Mouse (Mus musculus): ENCODE measurements around the gene Hist1h3i.
"Not testable (repeated sequence)": the region's sequence is repeated elsewhere in the genome, so short reads cannot be mapped to it uniquely, and the experiment has no call there.

The Hist1h3i gene

DNA sequence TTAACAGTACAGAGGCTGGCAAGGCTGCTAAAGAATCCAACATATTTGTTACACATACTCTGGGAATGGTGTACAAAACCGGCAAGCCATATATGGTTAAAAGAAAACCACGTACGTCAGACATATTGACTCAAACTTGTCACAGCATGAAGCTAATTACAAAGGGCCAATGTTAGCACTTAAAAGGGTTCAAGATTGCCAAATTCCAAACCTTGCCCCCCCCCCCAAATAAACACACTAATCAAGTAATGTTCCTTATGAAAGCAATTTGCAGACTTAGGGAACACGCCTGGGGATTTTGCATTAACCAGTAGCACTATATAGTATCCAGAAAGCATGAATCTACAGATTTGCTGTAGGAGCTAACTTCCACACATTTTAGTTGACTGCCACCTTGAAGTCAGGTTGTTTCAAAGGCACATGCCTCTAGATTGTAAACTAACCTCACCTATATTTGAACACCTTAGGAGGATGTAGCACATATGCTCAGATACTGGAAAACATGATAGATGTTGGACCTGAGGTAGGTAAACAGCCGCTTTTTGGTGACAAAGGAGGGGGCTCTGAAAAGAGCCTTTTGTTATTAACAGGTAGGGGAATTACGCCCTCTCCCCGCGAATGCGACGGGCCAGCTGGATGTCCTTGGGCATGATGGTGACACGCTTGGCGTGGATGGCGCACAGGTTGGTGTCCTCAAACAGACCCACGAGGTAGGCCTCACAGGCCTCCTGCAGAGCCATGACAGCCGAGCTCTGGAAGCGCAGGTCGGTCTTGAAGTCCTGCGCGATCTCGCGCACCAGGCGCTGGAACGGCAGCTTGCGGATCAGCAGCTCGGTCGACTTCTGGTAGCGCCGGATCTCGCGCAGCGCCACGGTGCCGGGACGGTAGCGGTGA is 562 bp downstream of the Hist1h3i start:
- not testable (repeated sequence) for DNase-seq (ENCODE audit: low spot score in 2 of 2)

DNA sequence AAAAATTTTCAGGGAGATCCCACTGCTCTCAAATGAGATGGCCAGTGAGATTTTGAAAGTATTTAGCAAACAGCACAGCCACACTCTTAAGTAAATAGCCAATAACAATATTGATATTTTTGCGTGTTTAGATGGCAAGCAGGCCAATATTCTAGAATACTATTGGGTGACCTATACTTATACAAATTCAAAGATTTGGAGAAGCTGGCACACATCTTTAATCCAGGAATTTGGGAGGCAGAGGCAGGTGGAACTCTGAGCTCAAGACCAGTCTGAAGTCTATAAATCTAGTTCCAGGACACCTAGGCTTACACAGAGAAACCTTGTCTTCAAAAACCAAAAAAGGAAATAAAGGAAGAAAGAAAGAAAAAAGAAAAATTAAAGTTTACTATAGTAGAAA is 1.5 kb downstream of the Hist1h3i start:
- DNase-seq (ENCODE audit: low spot score in 2 of 2), result no peak

DNA sequence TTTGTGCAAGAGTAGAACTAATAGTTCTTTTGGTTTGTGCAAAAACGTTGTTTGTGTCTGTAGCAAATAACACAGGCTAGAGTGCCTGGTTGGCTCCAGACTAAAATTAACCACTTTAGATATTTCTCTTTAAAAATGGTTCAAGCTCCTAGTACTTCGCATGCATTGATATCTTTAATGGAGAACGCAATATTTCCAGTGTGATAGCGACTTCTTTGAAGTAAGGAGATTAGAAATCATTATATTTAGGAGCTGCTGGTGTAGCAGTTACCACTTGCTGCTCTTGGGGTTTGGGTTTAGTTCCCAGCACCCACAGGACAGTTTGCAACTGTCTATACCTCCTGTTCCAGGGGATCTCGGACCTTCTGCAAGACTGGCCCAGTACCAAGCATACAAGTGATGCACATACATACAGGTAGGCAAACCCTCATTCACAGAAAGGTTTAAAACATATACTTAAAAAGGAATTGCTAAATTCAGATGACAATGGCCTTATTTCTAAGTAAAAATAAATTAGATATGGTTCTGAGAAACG is 2.1 kb downstream of the Hist1h3i start:
- DNase-seq (ENCODE audit: low spot score in 2 of 2), result no peak

DNA sequence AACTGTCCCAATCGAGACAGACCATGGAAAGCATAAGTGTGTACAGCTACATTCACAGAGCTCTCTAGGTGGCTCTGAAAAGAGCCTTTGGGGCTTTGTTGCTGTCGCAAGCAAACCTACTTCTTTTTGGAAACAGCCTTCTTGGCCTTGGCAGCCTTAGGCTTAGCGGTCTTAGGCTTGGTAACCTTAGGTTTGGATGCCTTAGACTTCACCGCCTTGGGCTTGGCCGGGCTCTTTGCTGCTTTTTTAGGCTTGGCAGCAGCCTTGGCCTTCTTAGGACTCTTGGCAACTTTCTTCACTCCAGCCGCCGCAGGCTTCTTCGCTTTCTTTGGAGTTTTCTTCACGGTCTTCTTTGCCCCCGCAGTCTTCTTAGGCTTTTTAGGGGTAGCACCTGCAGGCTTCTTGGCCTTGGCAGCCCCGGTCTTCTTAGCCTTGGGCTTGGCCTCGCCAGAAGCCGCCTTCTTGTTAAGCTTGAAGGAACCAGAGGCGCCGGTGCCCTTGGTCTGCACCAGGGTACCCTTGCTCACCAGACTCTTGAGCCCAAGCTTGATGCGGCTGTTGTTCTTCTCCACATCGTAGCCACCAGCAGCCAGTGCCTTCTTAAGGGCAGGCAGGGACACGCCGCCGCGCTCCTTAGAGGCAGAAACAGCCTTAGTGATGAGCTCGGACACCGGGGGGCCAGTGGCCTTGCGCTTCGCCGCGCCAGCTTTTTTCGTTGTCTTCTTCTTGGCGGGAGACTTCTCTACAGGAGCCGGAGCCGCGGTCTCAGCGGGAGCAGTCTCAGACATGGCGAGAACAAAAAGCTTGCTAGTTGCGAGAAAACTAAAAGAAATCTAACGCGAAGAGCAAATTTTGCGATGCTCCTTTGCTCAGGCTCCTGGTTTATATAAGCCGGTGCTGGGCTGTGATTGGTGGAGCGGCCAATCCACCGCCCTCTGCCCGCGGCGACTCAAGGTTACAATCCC is 3.1 kb downstream of the Hist1h3i start, which contains the start of gene Hist1h1b:
Hist1h1b (minus strand) TSS at position 859 of the 965 bp plus-strand sequence.
- peak; percentile 51 to 63 for DNase-seq (ENCODE audit: low spot score in 2 of 2)

DNA sequence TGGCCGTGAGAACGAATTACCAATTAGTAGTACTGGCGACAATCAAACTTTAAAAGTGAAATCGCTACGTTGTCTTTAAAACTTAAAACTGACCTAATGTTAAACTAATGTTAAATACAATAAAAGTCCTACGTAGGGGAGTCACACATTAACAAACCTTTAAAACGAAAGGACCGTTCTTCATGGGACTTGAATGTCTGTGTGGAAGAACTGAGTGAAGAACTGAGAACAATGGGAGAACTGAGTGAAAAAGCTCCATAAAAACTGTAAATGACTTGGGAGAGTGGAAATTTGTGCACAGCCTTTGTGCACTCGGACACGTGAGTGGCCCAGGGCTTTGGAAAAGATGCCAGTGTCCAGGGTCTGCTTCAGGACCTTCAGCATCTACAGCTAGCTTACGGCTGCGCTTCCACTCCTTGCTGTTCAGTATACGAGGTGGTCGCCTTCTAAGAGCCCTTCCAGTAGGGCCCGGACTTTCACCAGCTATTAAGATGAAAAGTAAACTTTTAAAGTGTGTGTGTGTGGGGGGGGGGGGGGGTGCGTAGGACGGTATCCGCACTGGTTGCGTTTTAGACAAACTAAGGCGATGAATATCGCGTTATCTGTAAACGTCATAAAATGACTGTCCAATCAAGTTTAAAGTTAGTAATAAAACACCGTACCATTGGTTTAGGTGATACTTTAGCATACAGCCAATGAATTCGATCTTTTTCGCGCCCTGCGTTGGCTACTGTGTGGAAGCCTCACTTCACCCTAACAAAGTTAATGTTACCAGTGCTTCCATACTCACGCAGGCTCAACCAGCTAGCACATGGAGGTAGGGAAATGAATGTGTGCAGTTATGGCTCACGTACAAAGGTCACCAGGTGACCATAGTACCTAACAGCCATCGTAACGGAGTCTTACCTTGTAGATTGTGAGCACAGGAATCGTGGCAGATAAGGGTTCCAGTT is 4.1 kb downstream of the Hist1h3i start:
- peak; percentile 54 to 66 for DNase-seq (ENCODE audit: low spot score in 2 of 2)

DNA sequence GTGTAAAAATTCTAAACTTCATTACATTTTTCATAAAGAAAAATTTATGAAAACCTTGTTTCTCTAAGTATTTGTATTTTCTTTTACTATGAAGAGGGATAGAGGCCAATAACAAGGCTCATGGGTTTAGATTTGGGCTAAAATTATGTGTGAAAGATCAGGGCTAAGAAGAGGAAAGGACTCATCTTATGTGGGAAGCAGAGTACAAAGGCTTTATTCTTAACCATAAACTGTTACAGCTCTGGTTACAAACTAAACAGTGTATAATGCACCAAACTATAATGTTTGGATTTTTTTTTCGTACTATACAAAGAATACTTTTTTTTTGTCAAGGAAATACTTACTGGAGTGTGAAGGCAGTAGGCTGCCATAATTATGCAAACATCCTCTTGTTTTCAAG is 27.5 kb downstream of the Hist1h3i start:
- no peak for DNase-seq (ENCODE audit: low spot score in 2 of 2)

DNA sequence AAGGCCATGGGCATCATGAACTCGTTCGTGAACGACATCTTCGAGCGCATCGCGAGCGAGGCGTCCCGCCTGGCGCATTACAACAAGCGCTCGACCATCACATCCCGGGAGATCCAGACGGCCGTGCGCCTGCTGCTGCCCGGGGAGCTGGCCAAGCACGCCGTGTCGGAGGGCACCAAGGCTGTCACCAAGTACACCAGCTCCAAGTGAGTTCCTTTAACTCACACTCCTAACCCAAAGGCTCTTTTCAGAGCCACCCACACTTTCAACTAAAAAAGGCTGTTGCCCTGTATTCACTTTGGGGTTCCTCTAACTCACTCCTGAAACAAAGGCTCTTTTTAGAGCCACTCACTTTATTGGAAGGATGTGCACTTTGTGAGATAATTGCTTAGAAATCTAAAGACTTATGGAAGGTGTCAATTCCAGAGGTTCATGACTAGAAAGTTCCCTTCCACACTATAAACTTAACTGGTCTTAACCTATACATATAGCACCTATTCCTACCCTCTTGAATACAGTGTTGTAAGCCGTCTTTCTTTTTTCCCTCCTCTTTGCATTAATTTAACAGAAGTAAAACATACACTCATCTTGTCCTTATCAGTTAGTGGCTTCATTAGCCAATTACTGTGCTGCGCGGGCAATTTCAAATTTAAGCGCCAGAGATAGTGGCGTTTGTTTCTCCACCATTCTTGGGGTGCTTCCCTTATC is 28.7 kb downstream of the Hist1h3i start:
- DNase-seq (ENCODE audit: low spot score in 2 of 2), result not testable (repeated sequence)

DNA sequence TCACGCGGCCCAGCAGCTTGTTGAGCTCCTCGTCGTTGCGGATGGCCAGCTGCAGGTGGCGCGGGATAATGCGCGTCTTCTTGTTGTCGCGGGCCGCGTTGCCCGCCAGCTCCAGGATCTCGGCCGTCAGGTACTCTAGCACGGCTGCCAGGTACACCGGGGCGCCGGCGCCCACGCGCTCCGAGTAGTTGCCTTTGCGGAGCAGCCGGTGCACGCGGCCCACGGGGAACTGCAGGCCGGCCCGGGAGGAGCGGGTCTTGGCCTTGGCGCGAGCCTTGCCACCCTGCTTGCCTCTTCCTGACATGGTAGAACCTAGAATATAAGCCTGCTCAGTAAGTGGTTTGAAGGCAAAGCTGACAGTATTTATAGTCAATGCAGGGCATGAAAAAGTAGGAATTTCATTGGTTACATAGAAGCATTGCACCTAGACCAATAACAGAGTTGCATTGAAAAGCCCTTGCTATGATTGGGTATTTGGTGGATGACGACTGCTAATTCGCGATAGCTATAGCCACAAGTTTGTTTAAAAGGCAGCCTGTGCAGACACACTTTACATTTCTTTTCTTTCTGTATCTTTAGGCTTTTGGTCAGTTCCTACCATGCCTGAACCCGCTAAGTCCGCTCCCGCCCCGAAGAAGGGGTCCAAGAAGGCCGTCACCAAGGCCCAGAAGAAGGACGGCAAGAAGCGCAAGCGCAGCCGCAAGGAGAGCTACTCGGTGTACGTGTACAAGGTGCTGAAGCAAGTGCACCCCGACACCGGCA is 29.5 kb downstream of the Hist1h3i start, which contains the start of the genes Hist1h2ak and Hist1h2bn:
Hist1h2ak (minus strand) TSS at position 304 of the 762 bp plus-strand sequence.
Hist1h2bn (plus strand) TSS at position 600 of the 762 bp plus-strand sequence.
- peak in 1 of 2 experiments; percentile 50 for DNase-seq (ENCODE audit: low spot score in 2 of 2)

DNA sequence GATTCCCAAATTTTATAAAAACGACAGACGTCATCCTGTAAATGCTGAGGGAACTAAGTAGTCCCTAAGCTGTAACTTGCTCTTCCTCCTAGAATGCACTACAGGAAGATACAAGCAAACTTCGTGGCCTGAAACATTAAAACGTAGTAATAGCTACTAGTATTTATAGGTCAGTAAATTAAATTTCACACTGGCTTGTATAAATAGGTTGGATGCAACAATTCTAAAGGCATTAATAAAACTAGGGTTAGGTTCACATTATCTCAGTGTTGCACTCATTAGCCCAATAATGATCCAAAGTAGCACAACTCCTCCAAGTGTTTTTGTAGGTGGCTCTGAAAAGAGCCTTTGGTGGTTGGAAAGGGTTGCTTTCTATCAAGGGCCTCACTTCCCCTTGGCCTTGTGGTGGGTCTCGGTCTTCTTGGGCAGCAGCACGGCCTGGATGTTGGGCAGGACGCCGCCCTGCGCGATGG is 30.1 kb downstream of the Hist1h3i start:
- DNase-seq (ENCODE audit: low spot score in 2 of 2), result no peak

DNA sequence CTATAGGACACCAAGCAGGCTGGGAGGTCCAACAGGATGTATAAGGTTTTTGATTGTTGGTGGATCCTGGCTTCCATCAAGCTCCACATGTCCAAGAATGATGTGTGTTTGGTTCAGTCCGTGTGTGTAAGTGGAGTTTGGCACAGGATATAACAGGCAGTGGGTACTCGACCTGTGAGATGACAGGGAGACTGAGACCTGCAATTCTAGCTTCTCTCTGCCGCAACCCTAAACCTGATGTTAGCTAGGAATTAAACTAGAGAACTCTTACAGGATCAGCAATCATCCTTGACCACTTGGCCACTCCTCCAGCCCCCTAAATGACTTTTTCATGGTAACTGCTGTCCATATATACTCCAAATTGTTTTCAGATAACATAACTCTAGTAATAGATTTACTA is 30.8 kb downstream of the Hist1h3i start:
- DNase-seq (ENCODE audit: low spot score in 2 of 2), result no peak

DNA sequence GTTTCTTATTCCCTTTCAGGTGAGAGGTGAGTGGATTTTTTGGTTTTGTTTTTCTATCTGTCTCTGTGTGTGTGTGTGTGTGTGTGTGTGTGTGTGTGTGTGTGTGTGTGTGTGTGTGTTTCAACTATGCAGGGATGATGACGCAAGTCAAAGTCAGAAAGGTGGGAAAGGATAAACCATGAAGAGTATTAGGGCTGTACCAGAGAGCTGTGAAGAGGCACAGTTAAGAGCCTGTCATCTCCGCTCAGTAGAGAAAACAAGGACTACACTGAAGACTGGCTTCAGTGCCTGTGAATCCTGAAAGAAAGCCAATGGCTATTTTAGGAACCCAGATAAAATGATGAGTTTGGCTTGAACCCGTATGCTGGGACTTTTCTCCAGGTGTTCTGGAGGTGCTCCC is 31.3 kb downstream of the Hist1h3i start:
- no peak for DNase-seq (ENCODE audit: low spot score in 2 of 2)

DNA sequence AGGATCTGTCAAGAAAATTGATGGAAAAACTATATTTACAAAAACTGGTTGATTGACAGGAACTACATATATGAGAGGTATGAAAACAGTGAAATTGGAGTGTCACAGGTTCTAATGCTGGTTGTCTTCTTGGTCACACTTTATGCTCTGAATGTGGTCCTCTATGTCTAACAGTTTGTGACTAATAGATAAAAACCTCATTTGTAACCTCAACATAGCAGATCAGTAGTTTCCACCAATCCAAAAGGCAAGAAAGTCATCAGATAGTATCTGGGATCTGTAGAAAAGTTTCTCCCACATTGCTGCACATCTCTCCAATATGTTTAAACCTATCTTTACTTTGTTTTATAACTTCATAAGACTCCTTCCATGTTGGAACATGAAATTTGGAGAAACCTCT is 31.8 kb downstream of the Hist1h3i start:
- DNase-seq (ENCODE audit: low spot score in 2 of 2), result no peak

DNA sequence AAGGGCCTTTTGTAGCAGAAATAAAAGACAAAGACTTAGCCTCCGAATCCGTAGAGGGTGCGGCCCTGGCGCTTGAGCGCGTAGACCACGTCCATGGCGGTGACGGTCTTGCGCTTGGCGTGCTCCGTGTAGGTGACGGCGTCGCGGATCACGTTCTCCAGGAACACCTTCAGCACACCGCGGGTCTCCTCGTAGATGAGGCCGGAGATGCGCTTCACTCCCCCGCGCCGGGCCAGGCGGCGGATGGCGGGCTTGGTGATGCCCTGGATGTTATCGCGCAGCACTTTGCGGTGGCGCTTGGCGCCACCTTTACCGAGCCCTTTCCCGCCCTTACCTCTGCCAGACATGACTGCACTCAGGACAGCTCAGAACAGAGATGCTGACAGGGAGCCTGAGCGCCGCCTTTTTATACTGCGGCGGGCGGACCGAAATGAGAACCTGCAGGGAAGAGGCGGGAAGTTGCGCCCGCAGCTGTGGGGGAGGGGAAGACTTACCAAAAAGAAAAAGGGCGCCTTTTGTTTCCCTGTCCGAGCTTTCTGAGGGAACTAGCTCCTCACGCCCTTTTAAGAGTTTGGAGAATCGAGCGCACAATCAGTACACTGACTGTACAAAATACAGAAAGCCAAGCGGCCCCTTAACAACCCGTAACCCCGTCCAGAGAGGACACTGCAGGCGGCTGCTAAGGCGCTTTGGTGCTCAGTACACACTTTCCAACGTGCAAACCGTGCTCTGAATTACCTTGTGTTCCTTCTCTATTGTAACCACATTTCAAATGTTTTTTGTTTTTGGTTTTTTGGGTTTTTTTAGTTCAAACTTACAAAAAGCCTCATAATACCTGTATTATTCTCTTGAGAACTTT is 32.8 kb downstream of the Hist1h3i start, which contains the start of gene Hist1h4k:
Hist1h4k (minus strand) TSS at position 347 of the 859 bp plus-strand sequence.
- DNase-seq (ENCODE audit: low spot score in 2 of 2), result peak; percentile 89 to 92

DNA sequence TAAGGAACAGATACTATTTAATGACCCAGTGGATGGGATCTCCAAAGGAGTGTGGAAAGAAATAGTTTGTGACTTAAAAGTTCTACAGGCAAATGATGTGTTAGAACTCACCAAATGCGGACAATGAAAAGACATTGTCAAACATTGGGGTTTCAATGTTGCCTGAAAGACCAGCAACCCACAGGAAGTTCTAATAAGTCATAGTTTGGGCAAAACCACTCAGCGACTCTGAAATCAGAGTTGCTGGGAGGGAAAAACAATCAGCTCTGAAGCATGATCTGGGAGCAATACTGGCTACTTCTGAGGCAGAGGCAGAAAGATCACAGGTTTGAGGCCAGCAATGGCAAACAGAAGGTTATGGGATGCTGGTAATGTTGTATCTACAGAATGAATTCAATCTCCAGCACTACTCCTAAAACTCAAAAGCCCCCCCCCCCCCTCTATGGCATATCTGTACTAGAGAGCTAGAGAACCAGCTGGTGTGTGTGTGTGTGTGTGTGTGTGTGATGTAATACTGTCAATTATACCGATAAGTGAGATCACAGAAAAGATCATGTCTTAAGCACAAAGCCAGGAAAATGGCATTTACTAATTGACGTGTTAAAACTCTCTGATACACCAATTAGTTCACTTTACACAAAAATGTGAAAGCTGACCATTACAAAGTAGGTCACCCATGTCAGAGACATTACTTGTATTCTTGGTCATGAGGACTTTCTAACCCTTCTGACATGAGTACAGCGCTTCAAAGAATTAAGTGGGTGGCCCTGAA is 33.6 kb downstream of the Hist1h3i start:
- no peak for DNase-seq (ENCODE audit: low spot score in 2 of 2)

DNA sequence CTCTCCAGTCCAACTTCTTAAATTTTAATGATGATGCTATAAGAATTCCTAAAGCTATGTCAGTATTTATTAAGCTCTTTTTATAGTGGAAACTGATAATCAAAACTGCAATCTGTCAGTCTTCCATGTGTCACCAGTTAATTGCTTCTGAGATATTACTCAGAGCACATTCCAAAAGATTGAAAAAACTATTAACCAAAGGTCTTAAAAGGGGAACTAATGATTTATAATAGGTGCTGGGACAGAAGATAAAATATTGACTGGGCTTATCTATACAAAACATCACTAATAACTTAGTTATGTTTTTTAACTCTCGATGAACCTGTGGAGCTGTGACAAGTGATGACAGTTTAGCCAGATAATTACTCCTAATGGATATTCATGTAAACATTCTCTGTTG is 38.2 kb downstream of the Hist1h3i start:
- DNase-seq (ENCODE audit: low spot score in 2 of 2), result no peak

DNA sequence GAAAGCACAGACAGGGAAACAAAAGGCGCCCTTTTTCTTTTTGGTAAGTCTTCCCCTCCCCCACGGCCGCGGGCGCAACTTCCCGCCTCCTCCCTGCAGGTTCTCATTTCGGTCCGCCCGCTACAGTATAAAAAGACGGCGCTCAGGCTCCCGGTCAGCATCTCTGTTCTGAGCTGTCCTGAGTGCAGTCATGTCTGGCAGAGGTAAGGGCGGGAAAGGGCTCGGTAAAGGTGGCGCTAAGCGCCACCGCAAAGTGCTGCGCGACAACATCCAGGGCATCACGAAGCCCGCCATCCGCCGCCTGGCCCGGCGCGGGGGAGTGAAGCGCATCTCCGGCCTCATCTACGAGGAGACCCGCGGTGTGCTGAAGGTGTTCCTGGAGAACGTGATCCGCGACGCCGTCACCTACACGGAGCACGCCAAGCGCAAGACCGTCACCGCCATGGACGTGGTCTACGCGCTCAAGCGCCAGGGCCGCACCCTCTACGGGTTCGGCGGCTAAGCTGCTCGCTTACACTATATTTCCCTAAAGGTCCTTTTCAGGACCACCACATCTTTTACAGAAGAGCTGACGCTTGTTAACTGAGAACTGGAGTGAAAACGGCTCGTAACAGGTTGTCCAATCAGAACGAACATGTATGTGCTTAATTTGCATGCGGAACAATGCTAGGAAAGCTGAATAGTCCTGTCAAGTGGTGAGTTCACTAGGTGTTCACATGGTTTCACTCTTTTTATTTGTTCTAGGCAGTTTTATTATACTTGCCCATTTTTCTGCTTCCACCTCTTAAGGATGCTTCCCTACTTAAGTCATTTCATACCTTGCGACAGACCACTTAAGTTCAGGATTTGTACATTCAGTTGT is 48.0 kb downstream of the Hist1h3i start, which contains the start of gene Hist1h4j:
Hist1h4j (plus strand) TSS at position 159 of the 862 bp plus-strand sequence.
- DNase-seq (ENCODE audit: low spot score in 2 of 2), result peak; percentile 71 to 84

All from urinary bladder, postnatal 4 days (tissue).